Mouse (Mus musculus) liver, embryonic 14.5 days (tissue): ENCODE measurements around the gene Rpl34. TPM values are rescaled to one million over a fixed set of nuclear protein-coding genes. Genes with fewer than 3 reads are reported as not detected.
A peak's percentile ranks its signal among the peaks of the same experiment; 100 is the strongest.

Experiments used
- ATAC-seq: fragments of 200-750 bp; cut with Nextera tagmentation; 2 replicates; pipeline ENCODE4 v1.8.0; 2017; ENCODE audit warnings: moderate number of reproducible peaks, mild to moderate bottlenecking, moderate library complexity; ENCODE audit not compliant: insufficient read depth
- DNase-seq, 3 experiments: peaks; one replicate each; pipeline ENCODE4 v3.0.0-alpha.2; 2012 to 2013; ENCODE audit warnings: low read depth in 3 of 3, low spot score in 3 of 3
- H3K27ac ChIP-seq: fragments of 300-500 bp; sonication (generic); 2 replicates; pipeline ENCODE4 v1.5.1; 2014; ENCODE audit warnings: moderate library complexity, mild to moderate bottlenecking, control low read depth, inconsistent platforms
- H3K27me3 ChIP-seq: fragments of 300-500 bp; sonication (generic); 2 replicates; pipeline ENCODE4 v1.6.1; 2014; ENCODE audit warnings: mild to moderate bottlenecking, low read length, moderate library complexity; ENCODE audit not compliant: control insufficient read depth, insufficient read depth
- H3K36me3 ChIP-seq: fragments of 300-500 bp; sonication (generic); replicated peaks from 2 replicates; pipeline ENCODE4 v1.6.1; 2014; ENCODE audit warnings: low read depth; ENCODE audit not compliant: control insufficient read depth, insufficient read depth
- H3K4me1 ChIP-seq, 2 experiments: fragments of 200-500 bp in 1 of 2; fragments of 300-500 bp in 1 of 2; sonication (generic) in 1 of 2; replicated peaks; 2 replicates each; pipeline ENCODE4 v1.6.1; 2012 to 2014; ENCODE audit warnings: antibody characterized with exemption in 1 of 2, inconsistent platforms in 1 of 2, low read length in 1 of 2; ENCODE audit not compliant: control insufficient read depth in 2 of 2, insufficient read depth in 2 of 2
- H3K4me2 ChIP-seq: fragments of 300-500 bp; sonication (generic); 2 replicates; pipeline ENCODE4 v1.6.1; 2014; ENCODE audit warnings: low read depth, mild to moderate bottlenecking, control low read depth, moderate library complexity
- H3K4me3 ChIP-seq, 2 experiments: fragments of 200-500 bp in 1 of 2; fragments of 300-500 bp in 1 of 2; sonication (generic) in 1 of 2; 2 replicates each; pipeline ENCODE4 v1.5.1; 2012 to 2014; ENCODE audit warnings: low read depth in 2 of 2, low read length in 2 of 2, mild to moderate bottlenecking in 2 of 2, control low read depth in 1 of 2, inconsistent platforms in 1 of 2, moderate library complexity in 1 of 2; ENCODE audit not compliant: insufficient read depth in 1 of 2
- H3K9ac ChIP-seq: fragments of 300-500 bp; sonication (generic); replicated peaks from 2 replicates; pipeline ENCODE4 v1.6.1; 2014; ENCODE audit warnings: mild to moderate bottlenecking, control low read depth, moderate library complexity
- H3K9me3 ChIP-seq: fragments of 300-500 bp; sonication (generic); 2 replicates; pipeline ENCODE4 v1.6.1; 2016; ENCODE audit warnings: low read length, mixed read lengths; ENCODE audit not compliant: control insufficient read depth
- CTCF ChIP-seq: IDR thresholded peaks from 2 replicates; pipeline ENCODE4 v1.5.1; 2016; ENCODE audit warnings: antibody characterized with exemption, low read depth, control low read depth
- EP300 ChIP-seq: IDR thresholded peaks from 2 replicates; pipeline ENCODE4 v1.6.1; 2016; ENCODE audit warnings: antibody characterized with exemption, low read depth
- WGBS: fragments of 180-500 bp; shearing (Covaris S2); extraction: QIAGEN DNeasy Blood & Tissue Kit; methylation state at CpG from one replicate; pipeline ENCODE4 v1.1.7; 2014; ENCODE audit not compliant: insufficient replicate concordance; 5-methylcytosine and 5-hydroxymethylcytosine counted together
- polyA plus RNA-seq, 2 experiments: library from polyadenylated mRNA; depleted of rRNA in 1 of 2; stranded (reverse) in 1 of 2; unstranded in 1 of 2; fragments of >200 nt; fragmentation: Nextera tagmentation in 1 of 2; extraction: Ambion mirVana in 1 of 2; gene quantifications; 2 replicates each; pipeline versions ENCODE4 v1.2.1 to v1.2.3; 2012 to 2014

The Rpl34 gene
- polyA plus RNA-seq, 2 experiments = 822 to 1,411 TPM

GRCm38 (mm10) chr3:130729472-130730188 is 568 bp downstream of the Rpl34 start:
- ATAC-seq (peak; percentile 65), DNase-seq (peak in 2 of 3 experiments; percentile 47 to 48)
- peak overlapping the region; percentile 37 for H3K27ac ChIP-seq
- no peaks in the 10 kb centered on the region; the same call in 1 of the 2 replicates for H3K27me3 ChIP-seq
- H3K4me2 ChIP-seq = peak overlapping the region; percentile 87
- no peaks in the 10 kb centered on the region for H3K9me3 ChIP-seq
- TF ChIP-seq CTCF = peak; percentile 45
- peak; percentile 20; the same call in 1 of the 2 replicates for TF ChIP-seq EP300
- WGBS = under 1% methylated on average over 58 of the region's 58 CpGs
- H3K36me3 ChIP-seq = peaks cover 41% of the 10 kb centered on the region
- peak overlapping the region; percentile 89 to 92 for H3K4me3 ChIP-seq
- H3K4me1 ChIP-seq = peaks cover 11 to 14% of the 10 kb centered on the region in 2 experiments
- H3K9ac ChIP-seq = peak overlapping the region; percentile 90

DNA sequence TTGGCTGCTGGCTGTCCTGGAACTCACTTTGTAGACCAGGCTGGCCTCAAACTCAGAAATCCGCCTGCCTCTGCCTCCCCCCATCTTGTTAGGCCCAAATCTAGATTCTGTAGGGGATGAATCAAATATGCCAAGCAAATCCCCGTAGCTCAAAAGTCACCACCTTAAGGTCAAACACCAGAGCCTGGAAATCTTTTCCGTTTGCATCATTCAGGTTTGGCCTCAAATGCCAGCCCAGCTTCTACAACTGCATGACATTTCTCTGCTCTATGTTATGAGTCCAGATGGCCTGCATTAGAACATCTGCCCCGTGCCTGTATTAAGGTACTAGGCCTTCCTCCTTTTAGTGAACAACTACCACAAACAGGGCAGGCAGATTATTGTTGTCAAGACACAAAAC is 2.5 kb downstream of the Rpl34 start:
- peaks cover 41% of the 10 kb centered on the region for H3K36me3 ChIP-seq
- WGBS = 80% methylated on average over 4 of the region's 4 CpGs
- no peaks in the 10 kb centered on the region; the same call in 1 of the 2 replicates for H3K27me3 ChIP-seq
- TF ChIP-seq CTCF = no peak
- TF ChIP-seq EP300 = no peak
- H3K9ac ChIP-seq = no peak overlapping the region; the same call in 1 of the 2 replicates
- DNase-seq = no peak
- H3K27ac ChIP-seq = no peak overlapping the region
- peaks cover 11 to 14% of the 10 kb centered on the region in 2 experiments for H3K4me1 ChIP-seq
- no peak for ATAC-seq
- H3K4me2 ChIP-seq = peak overlapping the region; percentile 87
- no peaks in the 10 kb centered on the region for H3K9me3 ChIP-seq
- peak overlapping the region in 1 of 2 experiments; percentile 92; a peak in 2 of 4 replicates for H3K4me3 ChIP-seq

DNA sequence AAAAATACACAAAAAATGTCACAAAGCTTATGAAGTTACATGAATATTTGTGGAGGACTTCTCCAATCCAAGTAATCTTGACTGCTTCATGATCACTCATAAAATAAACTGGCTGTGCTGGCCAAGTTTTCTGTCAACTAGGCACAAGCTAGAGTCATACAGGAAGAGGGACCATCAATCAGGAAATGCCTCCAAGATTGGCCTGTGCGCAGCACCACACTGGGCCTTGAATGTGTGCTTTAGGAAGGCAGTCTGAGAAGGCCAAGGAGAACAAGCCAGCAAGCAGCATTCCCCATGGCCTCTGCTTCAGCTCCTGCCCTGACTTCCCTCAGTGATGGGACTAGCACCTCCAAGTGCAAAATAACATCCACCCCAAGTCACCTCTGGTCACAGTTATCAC is 3.2 kb downstream of the Rpl34 start:
- Histone ChIP-seq H3K27ac (no peak overlapping the region), H3K36me3 (peaks cover 41% of the 10 kb centered on the region), H3K4me1 (peaks cover 11 to 14% of the 10 kb centered on the region in 2 experiments), H3K9me3 (no peaks in the 10 kb centered on the region), H3K4me2 (no peak overlapping the region), H3K4me3 (no peak overlapping the region), H3K9ac (no peak overlapping the region), H3K27me3 (no peaks in the 10 kb centered on the region; the same call in 1 of the 2 replicates)
- no peak for DNase-seq
- 70% methylated on average over 1 of the region's 1 CpGs for WGBS
- TF ChIP-seq CTCF (no peak), EP300 (no peak)
- ATAC-seq = no peak

DNA sequence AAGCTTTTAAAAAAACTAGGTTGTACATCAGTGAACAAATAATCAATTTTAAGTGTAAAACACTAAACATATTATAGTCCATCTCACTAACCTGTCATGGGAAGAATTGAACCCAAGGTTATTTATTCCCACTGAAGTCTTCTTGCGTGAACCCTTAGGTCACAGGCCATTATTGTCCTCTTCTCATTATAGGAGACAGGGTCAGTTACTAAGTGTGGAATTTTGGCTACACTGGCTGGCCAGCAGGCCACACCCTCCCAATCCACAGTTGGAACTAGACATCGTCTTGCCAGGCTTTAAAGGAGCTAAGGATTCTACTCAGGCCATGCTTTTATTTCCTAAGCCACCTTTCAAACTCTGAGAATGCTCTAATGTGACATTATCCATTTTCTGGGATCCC is 4.5 kb downstream of the Rpl34 start:
- ATAC-seq (no peak), DNase-seq (no peak)
- no peak overlapping the region for H3K9ac ChIP-seq
- TF ChIP-seq EP300 (no peak), CTCF (no peak)
- peaks cover 41% of the 10 kb centered on the region for H3K36me3 ChIP-seq
- peaks cover 10% of the 10 kb centered on the region in 2 experiments for H3K4me1 ChIP-seq
- no peak overlapping the region for H3K27ac ChIP-seq
- no peak overlapping the region for H3K4me3 ChIP-seq
- 75% methylated on average over 2 of the region's 2 CpGs for WGBS
- H3K4me2 ChIP-seq = no peak overlapping the region
- H3K9me3 ChIP-seq = no peaks in the 10 kb centered on the region
- no peaks in the 10 kb centered on the region for H3K27me3 ChIP-seq

- no peaks in the 10 kb centered on the region for H3K9me3 ChIP-seq
- 69% methylated on average over 11 of the region's 11 CpGs for WGBS
- TF ChIP-seq CTCF (no peak), EP300 (no peak)
Observed at GRCm38 (mm10) chr3:130722733-130723478, 7.3 kb downstream of the Rpl34 start.

More at GRCm38 (mm10) chr3:130722733-130723478, 7.3 kb downstream of the Rpl34 start:
- Histone ChIP-seq H3K9ac (no peak overlapping the region), H3K4me3 (no peak overlapping the region), H3K36me3 (peaks cover 26% of the 10 kb centered on the region), H3K4me2 (no peak overlapping the region), H3K27me3 (no peaks in the 10 kb centered on the region), H3K27ac (no peak overlapping the region), H3K4me1 (no peaks in the 10 kb centered on the region; a peak in 1 of 4 replicates)
- DNase-seq = no peak
- ATAC-seq = no peak
